Mouse (Mus musculus) ES-CJ7 (cell line): ENCODE measurements around the gene Phrf1.

ENCODE experiments used
- DNase-seq: peaks from one replicate; pipeline ENCODE4 v3.0.0; 2011; ENCODE audit warnings: low read depth, low spot score

Phrf1 gene

GRCm38 (mm10) chr7:141228279-141229067, at the start of gene Phrf1:
Gene Phrf1 (plus strand): TSS chr7:141228784.
- peak; percentile 91 for DNase-seq

GRCm38 (mm10) chr7:141188194-141188593, 40.4 kb upstream of the Phrf1 start:
- no peak for DNase-seq

- no peak for DNase-seq
These were observed 39.9 kb upstream of the Phrf1 start for GRCm38 (mm10) chr7:141188733-141189132.

- no peak for DNase-seq
These were observed 38.4 kb upstream of the Phrf1 start for GRCm38 (mm10) chr7:141190220-141190619.

GRCm38 (mm10) chr7:141191036-141191435, 37.5 kb upstream of the Phrf1 start:
- DNase-seq = no peak

GRCm38 (mm10) chr7:141191796-141192685, 36.5 kb upstream of the Phrf1 start:
- DNase-seq = no peak

- DNase-seq = no peak
These were observed 35.7 kb upstream of the Phrf1 start for GRCm38 (mm10) chr7:141192776-141193347.

- DNase-seq = peak; percentile 51
These were observed 35.2 kb upstream of the Phrf1 start for GRCm38 (mm10) chr7:141193348-141193856.

- DNase-seq = peak; percentile 97
These were observed 34.6 kb upstream of the Phrf1 start, which contains the start of the genes Hras and Lrrc56 for GRCm38 (mm10) chr7:141193948-141194347. Gene Hras (minus strand): TSS chr7:141194005. Gene Lrrc56 (plus strand): TSS chr7:141194157.

GRCm38 (mm10) chr7:141194409-141194808, 34.2 kb upstream of the Phrf1 start:
- no peak for DNase-seq

GRCm38 (mm10) chr7:141194830-141195229, 33.8 kb upstream of the Phrf1 start:
- peak; percentile 90 for DNase-seq

GRCm38 (mm10) chr7:141195754-141196153, 32.8 kb upstream of the Phrf1 start:
- no peak for DNase-seq

GRCm38 (mm10) chr7:141196619-141197282, 31.8 kb upstream of the Phrf1 start:
- no peak for DNase-seq

- DNase-seq = no peak
These were observed 30.5 kb upstream of the Phrf1 start for GRCm38 (mm10) chr7:141198121-141198520.

GRCm38 (mm10) chr7:141204546-141204945, 24.0 kb upstream of the Phrf1 start:
- DNase-seq = no peak

- no peak for DNase-seq
These were observed 23.1 kb upstream of the Phrf1 start for GRCm38 (mm10) chr7:141205504-141205903.

GRCm38 (mm10) chr7:141206182-141206937, 22.2 kb upstream of the Phrf1 start:
- DNase-seq = no peak

- DNase-seq = no peak
These were observed 19.1 kb upstream of the Phrf1 start for GRCm38 (mm10) chr7:141209526-141209925.

- DNase-seq = no peak
These were observed 18.4 kb upstream of the Phrf1 start for GRCm38 (mm10) chr7:141210137-141210536.

- no peak for DNase-seq
These were observed 17.9 kb upstream of the Phrf1 start for GRCm38 (mm10) chr7:141210606-141211131.
